Mouse (Mus musculus) midbrain, embryonic 14.5 days (tissue): ENCODE results near the gene G6pc. TPM values are rescaled to one million over a fixed set of nuclear protein-coding genes. Genes with fewer than 3 reads are reported as not detected.

Experiments
- ATAC-seq: fragments of 200-750 bp; cut with Nextera tagmentation; 2 replicates; pipeline ENCODE4 v1.8.0; 2017; ENCODE audit warnings: moderate number of reproducible peaks, moderate library complexity; ENCODE audit not compliant: low FRiP score, low TSS enrichment
- DNase-seq: peaks from one replicate; pipeline ENCODE4 v3.0.0-alpha.2; 2015
- H3K27ac ChIP-seq: fragments of 300-500 bp; sonication (generic); replicated peaks from 2 replicates; pipeline ENCODE4 v1.5.1; 2014; ENCODE audit warnings: mild to moderate bottlenecking, low read depth, low read length, moderate library complexity
- H3K27me3 ChIP-seq: fragments of 300-500 bp; sonication (generic); 2 replicates; pipeline ENCODE4 v1.6.1; 2014; ENCODE audit warnings: low read length, control low read depth, mixed read lengths; ENCODE audit not compliant: control insufficient read depth, insufficient read depth
- H3K36me3 ChIP-seq: fragments of 300-500 bp; sonication (generic); 2 replicates; pipeline ENCODE4 v1.6.1; 2014; ENCODE audit warnings: low read length, control low read depth; ENCODE audit not compliant: control insufficient read depth, insufficient read depth
- H3K4me1 ChIP-seq: fragments of 300-500 bp; sonication (generic); 2 replicates; pipeline ENCODE4 v1.6.1; 2014; ENCODE audit warnings: mild to moderate bottlenecking, antibody characterized with exemption, low read length, control low read depth; ENCODE audit not compliant: control insufficient read depth, insufficient read depth
- H3K4me2 ChIP-seq: fragments of 300-500 bp; sonication (generic); 2 replicates; pipeline ENCODE4 v1.6.1; 2014; ENCODE audit warnings: mild to moderate bottlenecking, low read length, moderate library complexity
- H3K4me3 ChIP-seq: fragments of 300-500 bp; sonication (generic); replicated peaks from 2 replicates; pipeline ENCODE4 v1.5.1; 2014; ENCODE audit warnings: low read depth, low read length
- H3K9ac ChIP-seq: fragments of 300-500 bp; sonication (generic); replicated peaks from 2 replicates; pipeline ENCODE4 v1.6.1; 2014; ENCODE audit warnings: mild to moderate bottlenecking, low read length, moderate library complexity
- H3K9me3 ChIP-seq: fragments of 300-500 bp; sonication (generic); 2 replicates; pipeline ENCODE4 v1.6.1; 2016; ENCODE audit warnings: low read length, control low read depth, mixed read lengths; ENCODE audit not compliant: control insufficient read depth
- WGBS: fragments of 180-500 bp; shearing (Covaris S2); extraction: QIAGEN DNeasy Blood & Tissue Kit; methylation state at CpG from one replicate; pipeline ENCODE4 v1.1.7; 2014; 5-methylcytosine and 5-hydroxymethylcytosine counted together
- polyA plus RNA-seq: library from polyadenylated mRNA; unstranded; fragments of >200 nt; fragmentation: Nextera tagmentation; extraction: Ambion mirVana; gene quantifications from 2 replicates; pipeline ENCODE4 v1.2.1, GENCODE M21; 2014

G6pc gene
- polyA plus RNA-seq, 1 experiment from 2014 or later, result not detected

- no peaks in the 10 kb centered on the region for H3K27me3 ChIP-seq
- no peak for DNase-seq
- no peak overlapping the region for H3K9ac ChIP-seq
- 49% methylated on average over 11 of the region's 11 CpGs for WGBS
- no peak for ATAC-seq
- no peaks in the 10 kb centered on the region for H3K9me3 ChIP-seq
- H3K4me3 ChIP-seq, result no peak overlapping the region
- no peaks in the 10 kb centered on the region for H3K36me3 ChIP-seq
- H3K4me2 ChIP-seq, result no peak overlapping the region
- H3K4me1 ChIP-seq, result no peaks in the 10 kb centered on the region
- no peak overlapping the region for H3K27ac ChIP-seq
These were observed 16.2 kb upstream of the G6pc start for GRCm38 (mm10) chr11:101351100-101351720.

- DNase-seq (no peak), ATAC-seq (no peak)
- H3K4me3 ChIP-seq, result no peak overlapping the region
- H3K4me1 ChIP-seq, result no peaks in the 10 kb centered on the region
- no peak overlapping the region for H3K27ac ChIP-seq
- no peaks in the 10 kb centered on the region for H3K36me3 ChIP-seq
- 83% methylated on average over 3 of the region's 3 CpGs for WGBS
- no peak overlapping the region for H3K9ac ChIP-seq
- no peaks in the 10 kb centered on the region for H3K9me3 ChIP-seq
- H3K4me2 ChIP-seq, result no peak overlapping the region
- H3K27me3 ChIP-seq, result no peaks in the 10 kb centered on the region
These were observed 15.6 kb upstream of the G6pc start for GRCm38 (mm10) chr11:101351721-101352111.

- ATAC-seq (no peak), DNase-seq (no peak)
- no peaks in the 10 kb centered on the region for H3K27me3 ChIP-seq
- no peak overlapping the region for H3K4me3 ChIP-seq
- H3K36me3 ChIP-seq, result no peaks in the 10 kb centered on the region
- WGBS, result 92% methylated on average over 12 of the region's 12 CpGs
- no peaks in the 10 kb centered on the region for H3K9me3 ChIP-seq
- H3K9ac ChIP-seq, result no peak overlapping the region
- H3K4me2 ChIP-seq, result no peak overlapping the region
- no peak overlapping the region for H3K27ac ChIP-seq
- no peaks in the 10 kb centered on the region for H3K4me1 ChIP-seq
These were observed 13.9 kb upstream of the G6pc start for GRCm38 (mm10) chr11:101353436-101353835.

GRCm38 (mm10) chr11:101354438-101355010 lies 12.8 kb upstream of the G6pc start:
- ATAC-seq (no peak), DNase-seq (no peak)
- 85% methylated on average over 5 of the region's 5 CpGs for WGBS
- H3K4me1 ChIP-seq, result no peaks in the 10 kb centered on the region
- no peaks in the 10 kb centered on the region for H3K36me3 ChIP-seq
- H3K4me3 ChIP-seq, result no peak overlapping the region
- H3K27me3 ChIP-seq, result no peaks in the 10 kb centered on the region
- no peak overlapping the region for H3K9ac ChIP-seq
- no peaks in the 10 kb centered on the region for H3K9me3 ChIP-seq
- no peak overlapping the region for H3K27ac ChIP-seq
- no peak overlapping the region for H3K4me2 ChIP-seq

DNA sequence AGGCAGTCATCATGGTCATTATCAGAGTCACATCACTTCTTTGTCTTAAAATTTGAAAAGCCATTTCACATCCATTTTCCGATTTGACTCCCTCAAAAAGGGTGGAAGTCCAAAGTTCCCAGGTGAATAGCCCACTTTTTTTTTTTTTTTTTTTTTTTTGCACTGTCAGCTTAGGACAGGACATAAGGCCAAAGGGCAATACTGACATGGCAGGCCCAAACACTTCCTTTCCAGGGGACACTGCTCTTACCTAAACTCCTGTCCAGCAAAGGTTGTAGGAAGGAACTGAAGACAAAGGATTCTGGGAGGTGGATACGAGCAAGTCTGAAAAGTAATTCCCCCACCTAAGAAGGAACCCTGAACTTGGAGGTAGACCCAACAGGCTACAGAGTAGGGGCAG lies 11.4 kb upstream of the G6pc start:
- Histone ChIP-seq H3K4me2 (no peak overlapping the region), H3K36me3 (no peaks in the 10 kb centered on the region), H3K4me1 (no peaks in the 10 kb centered on the region), H3K27ac (no peak overlapping the region), H3K4me3 (no peak overlapping the region), H3K27me3 (no peaks in the 10 kb centered on the region), H3K9me3 (no peaks in the 10 kb centered on the region), H3K9ac (no peak overlapping the region)
- WGBS, result 93% methylated on average over 2 of the region's 2 CpGs
- ATAC-seq (no peak), DNase-seq (no peak)

- 88% methylated on average over 3 of the region's 3 CpGs for WGBS
- Histone ChIP-seq H3K4me3 (no peak overlapping the region), H3K9ac (no peak overlapping the region), H3K27me3 (no peaks in the 10 kb centered on the region), H3K36me3 (no peaks in the 10 kb centered on the region), H3K4me1 (no peaks in the 10 kb centered on the region), H3K4me2 (no peak overlapping the region), H3K27ac (no peak overlapping the region), H3K9me3 (no peaks in the 10 kb centered on the region)
- ATAC-seq (no peak), DNase-seq (no peak)
These were observed 9.7 kb upstream of the G6pc start for GRCm38 (mm10) chr11:101357505-101358182.

DNA sequence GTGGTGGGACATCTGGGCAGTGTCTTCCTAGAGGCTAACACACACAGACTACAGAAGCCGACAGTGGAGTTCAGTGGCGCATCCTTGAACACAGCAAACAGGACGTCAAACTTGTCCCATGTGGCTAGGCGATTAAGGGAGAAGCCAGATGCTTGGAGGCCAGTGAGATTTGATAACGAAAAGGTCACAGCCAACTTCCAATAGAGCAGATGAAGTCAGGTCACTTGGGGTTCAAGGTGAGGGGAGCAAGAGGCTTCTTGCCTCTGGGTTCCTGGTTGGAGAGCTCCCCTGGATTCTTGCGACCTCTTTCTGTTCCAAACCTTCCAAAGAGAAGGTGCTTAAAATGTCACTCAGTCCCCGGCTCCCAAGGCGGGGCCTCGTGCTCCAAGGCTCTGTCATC lies 7.6 kb upstream of the G6pc start:
- H3K9ac ChIP-seq, result no peak overlapping the region
- no peaks in the 10 kb centered on the region for H3K27me3 ChIP-seq
- ATAC-seq, result no peak
- no peaks in the 10 kb centered on the region for H3K36me3 ChIP-seq
- H3K27ac ChIP-seq, result no peak overlapping the region
- no peaks in the 10 kb centered on the region for H3K9me3 ChIP-seq
- no peak overlapping the region for H3K4me2 ChIP-seq
- 77% methylated on average over 9 of the region's 9 CpGs for WGBS
- no peak overlapping the region for H3K4me3 ChIP-seq
- H3K4me1 ChIP-seq, result no peaks in the 10 kb centered on the region
- no peak for DNase-seq

- Histone ChIP-seq H3K27me3 (no peaks in the 10 kb centered on the region), H3K36me3 (no peaks in the 10 kb centered on the region), H3K27ac (no peak overlapping the region), H3K4me2 (no peak overlapping the region), H3K9ac (no peak overlapping the region), H3K9me3 (no peaks in the 10 kb centered on the region), H3K4me1 (no peaks in the 10 kb centered on the region), H3K4me3 (no peak overlapping the region)
- ATAC-seq (no peak), DNase-seq (no peak)
- WGBS, result 75% methylated on average over 3 of the region's 3 CpGs
These were observed 6.7 kb upstream of the G6pc start for GRCm38 (mm10) chr11:101360651-101361113.

DNA sequence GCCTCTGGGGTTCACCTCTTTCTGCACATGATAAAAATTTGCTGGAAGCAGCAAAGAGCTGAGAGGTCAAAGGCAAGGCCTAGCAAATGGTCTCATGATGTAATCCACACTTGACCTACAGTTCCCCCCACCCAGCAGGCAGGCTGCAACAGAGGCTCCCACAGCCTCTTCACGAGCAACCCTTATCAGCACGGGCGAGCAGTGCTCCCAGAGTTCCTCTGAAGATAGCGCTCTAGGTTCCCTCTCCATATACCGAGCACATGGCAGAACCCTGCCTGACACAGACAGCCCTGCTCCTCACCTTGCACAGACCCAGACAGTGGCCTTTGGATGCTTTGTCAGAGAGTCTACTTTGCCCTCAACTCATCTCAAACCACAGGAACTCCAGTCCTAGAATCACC lies 2.8 kb upstream of the G6pc start:
- DNase-seq, result no peak
- Histone ChIP-seq H3K9me3 (no peaks in the 10 kb centered on the region), H3K4me3 (no peak overlapping the region), H3K9ac (no peak overlapping the region), H3K4me2 (no peak overlapping the region), H3K27me3 (no peaks in the 10 kb centered on the region), H3K36me3 (no peaks in the 10 kb centered on the region), H3K27ac (no peak overlapping the region), H3K4me1 (no peaks in the 10 kb centered on the region)
- 84% methylated on average over 5 of the region's 5 CpGs for WGBS
- no peak for ATAC-seq
